ENCODE assay signal across 8 mouse cellular contexts in the genomic region with DNA sequence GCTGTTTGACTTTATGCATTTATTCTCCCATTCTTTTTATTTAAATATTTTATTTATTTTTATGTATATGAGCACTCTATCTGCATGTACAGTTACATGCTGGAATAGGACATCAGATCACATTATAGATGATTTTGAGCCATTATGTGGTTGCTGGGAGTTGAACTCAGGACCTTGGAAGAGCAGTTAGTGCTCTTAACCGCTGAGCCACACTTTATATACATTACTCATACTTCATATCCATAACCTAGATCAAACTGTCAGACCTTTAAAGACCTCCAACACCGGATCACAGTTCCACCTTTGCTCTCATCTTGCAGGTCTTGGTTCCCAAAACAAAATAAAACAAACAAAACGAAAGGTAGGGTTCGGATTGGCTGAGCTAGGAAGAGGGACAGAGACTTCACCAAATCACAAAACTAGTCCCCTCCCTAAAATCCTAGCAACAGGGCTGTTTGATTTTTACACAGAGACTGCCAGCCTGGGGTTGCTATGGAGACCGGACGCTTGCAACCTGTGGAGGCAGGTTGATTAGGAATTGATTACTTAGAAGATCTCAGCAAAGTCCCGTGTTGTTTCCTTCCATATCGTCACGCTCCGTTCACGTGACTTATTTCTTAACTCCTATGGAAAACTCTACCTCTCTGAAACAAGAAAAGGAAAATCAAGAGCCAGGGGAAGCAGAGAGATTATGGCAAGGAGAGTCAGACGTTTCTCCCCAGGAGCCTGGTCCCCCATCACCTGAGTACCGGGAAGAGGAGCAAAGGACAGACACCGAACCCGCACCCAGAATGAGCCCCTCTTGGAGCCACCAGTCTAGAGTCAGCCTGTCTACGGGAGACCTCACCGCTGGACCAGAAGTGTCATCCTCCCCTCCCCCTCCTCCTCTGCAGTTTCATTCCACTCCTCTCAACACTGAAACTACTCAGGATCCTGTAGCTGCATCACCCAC. TPM values are rescaled to one million over a fixed set of nuclear protein-coding genes. Genes with fewer than 3 reads are reported as not detected.
DNase-seq lines count a peak whose midpoint lies in the region; ATAC-seq and TF ChIP-seq lines count a peak whose summit lies in the region.

Gene Rsph4a (plus strand): TSS at position 582 of the 952 bp plus-strand sequence.

- TF ChIP-seq CTCF in CH12.LX (conservative IDR thresholded peaks at IDR 0.05 in 1 of 2, IDR thresholded peaks at IDR 0.05 in 1 of 2; ENCODE audit: low read depth in 2 of 2, low read length in 2 of 2), result no peak

- peak within 1 kb of the TSS; percentile 87 for H3K4me2 ChIP-seq in CH12.LX (ENCODE audit: insufficient read depth, low read depth, poor library complexity, severe bottlenecking)
- H3K4me2 ChIP-seq in forebrain, embryonic 13.5 days, result peak within 1 kb of the TSS; percentile 62
- peak within 1 kb of the TSS; percentile 92 for H3K4me2 ChIP-seq in hindbrain, embryonic 16.5 days (ENCODE audit: low read length)
- peak within 1 kb of the TSS; percentile 60 for H3K4me2 ChIP-seq in lung, embryonic 16.5 days (ENCODE audit: low read depth, low read length)

- no peak for DNase-seq in CH12.LX (ENCODE audit: extremely low read depth)
- peak; percentile 54 to 85 for DNase-seq in adrenal gland, adult (ENCODE audit: inconsistent age in 2 of 2, low spot score in 1 of 2)
- peak; percentile 52 to 78 for DNase-seq in layer of hippocampus, postnatal 14 days (ENCODE audit: low spot score in 2 of 2)
- DNase-seq in right cerebral cortex, adult 2 months (ENCODE audit: low spot score in 2 of 2), result peak; percentile 69 to 75
- no peak for DNase-seq in thymus, postnatal 10 days (ENCODE audit: low spot score in 2 of 2)

- no peaks in the 10 kb centered on the region for H3K27me3 ChIP-seq in CH12.LX (replicated peaks)
- H3K27me3 ChIP-seq in forebrain, embryonic 13.5 days, result no peaks in the 10 kb centered on the region
- H3K27me3 ChIP-seq in hindbrain, embryonic 16.5 days (replicated peaks; ENCODE audit: control insufficient read depth, insufficient read depth, low read length), result no peaks in the 10 kb centered on the region
- no peaks in the 10 kb centered on the region for H3K27me3 ChIP-seq in lung, embryonic 16.5 days (ENCODE audit: control insufficient read depth, insufficient read depth, low read depth, low read length)

- no peak within 1 kb of the TSS for H3K9ac ChIP-seq in CH12.LX (ENCODE audit: insufficient read depth, low read depth)
- H3K9ac ChIP-seq in forebrain, embryonic 13.5 days, result peak within 1 kb of the TSS; percentile 38
- H3K9ac ChIP-seq in hindbrain, embryonic 16.5 days (ENCODE audit: low read depth, low read length), result peak within 1 kb of the TSS; percentile 53
- peak within 1 kb of the TSS; percentile 30 for H3K9ac ChIP-seq in lung, embryonic 16.5 days (ENCODE audit: low read length)

- H3K27ac ChIP-seq in CH12.LX (ENCODE audit: insufficient read depth, low read depth), result no peak within 1 kb of the TSS
- H3K27ac ChIP-seq in forebrain, embryonic 13.5 days, result no peak within 1 kb of the TSS
- no peak within 1 kb of the TSS for H3K27ac ChIP-seq in hindbrain, embryonic 16.5 days (ENCODE audit: low read depth, low read length)
- H3K27ac ChIP-seq in lung, embryonic 16.5 days (ENCODE audit: low read length), result no peak within 1 kb of the TSS

- in situ Hi-C loops in CH12.LX (cut with MboI; ENCODE audit: low pct_ligation_motif_present, low pct_unique_long_range_greater_than_20kb, low sequenced_read_pairs), result no loop called here

- TF ChIP-seq RAD21 in CH12.LX (IDR thresholded peaks at IDR 0.05; ENCODE audit: low read depth, low read length), result no peak

- H3K79me2 ChIP-seq in CH12.LX (replicated peaks; ENCODE audit: control insufficient read depth, extremely low read depth, insufficient read depth, poor library complexity, severe bottlenecking), result no peaks in the 10 kb centered on the region

- no peak for TF ChIP-seq POLR2A in CH12.LX (IDR thresholded peaks at IDR 0.05; ENCODE audit: low read depth, low read length)

- H3K36me3 ChIP-seq in CH12.LX (replicated peaks in 1 of 2; ENCODE audit: control insufficient read depth in 1 of 2, insufficient read depth in 1 of 2, low read length in 1 of 2), result no peaks in the 10 kb centered on the region
- no peaks in the 10 kb centered on the region for H3K36me3 ChIP-seq in forebrain, embryonic 13.5 days (ENCODE audit: poor library complexity, severe bottlenecking)
- H3K36me3 ChIP-seq in hindbrain, embryonic 16.5 days (ENCODE audit: control insufficient read depth, insufficient read depth, low read length), result no peaks in the 10 kb centered on the region
- no peaks in the 10 kb centered on the region for H3K36me3 ChIP-seq in lung, embryonic 16.5 days (ENCODE audit: control insufficient read depth, insufficient read depth, low read length)

- WGBS in forebrain, embryonic 13.5 days, result 6% methylated on average over 17 of the region's 17 CpGs
- WGBS in hindbrain, embryonic 16.5 days, result 7% methylated on average over 17 of the region's 17 CpGs
- 7% methylated on average over 17 of the region's 17 CpGs for WGBS in lung, embryonic 16.5 days

- TF ChIP-seq EP300 in CH12.LX (IDR thresholded peaks at IDR 0.05; ENCODE audit: low read length), result no peak

- H3K9me3 ChIP-seq in CH12.LX (replicated peaks; ENCODE audit: low read length), result no peaks in the 10 kb centered on the region
- no peaks in the 10 kb centered on the region for H3K9me3 ChIP-seq in forebrain, embryonic 13.5 days (replicated peaks)
- no peaks in the 10 kb centered on the region for H3K9me3 ChIP-seq in hindbrain, embryonic 16.5 days (ENCODE audit: control insufficient read depth, low read length)
- H3K9me3 ChIP-seq in lung, embryonic 16.5 days (ENCODE audit: control insufficient read depth, low read length), result no peaks in the 10 kb centered on the region

- dilution Hi-C loops in CH12.LX (cut with MboI; ENCODE audit: extremely low pct_ligation_motif_present, extremely low pct_unique_long_range_greater_than_20kb, low sequenced_read_pairs), result no loop called here

- peak; percentile 100 for ATAC-seq in forebrain, embryonic 13.5 days
- peak; percentile 100 for ATAC-seq in hindbrain, embryonic 16.5 days
- ATAC-seq in lung, embryonic 16.5 days (ENCODE audit: low read depth), result peak; percentile 65; the same call in 1 of the 2 replicates

- no peaks in the 10 kb centered on the region for H3K4me1 ChIP-seq in CH12.LX (ENCODE audit: control insufficient read depth in 1 of 2, insufficient read depth in 2 of 2)
- peaks cover 6% of the 10 kb centered on the region; the same call in 1 of the 2 replicates for H3K4me1 ChIP-seq in forebrain, embryonic 13.5 days
- H3K4me1 ChIP-seq in hindbrain, embryonic 16.5 days (ENCODE audit: control insufficient read depth, insufficient read depth, low read depth, low read length), result peaks cover 4% of the 10 kb centered on the region; the same call in 1 of the 2 replicates
- H3K4me1 ChIP-seq in lung, embryonic 16.5 days (replicated peaks; ENCODE audit: control insufficient read depth, insufficient read depth, low read length), result no peaks in the 10 kb centered on the region

- H3K4me3 ChIP-seq in CH12.LX (replicated peaks in 1 of 3; ENCODE audit: low read depth in 2 of 3, low read length in 2 of 3, poor library complexity in 1 of 3), result peak within 1 kb of the TSS in 1 of 3 experiments; percentile 10
- peak within 1 kb of the TSS; percentile 38 for H3K4me3 ChIP-seq in forebrain, embryonic 13.5 days
- H3K4me3 ChIP-seq in hindbrain, embryonic 16.5 days (ENCODE audit: low read length), result peak within 1 kb of the TSS; percentile 54
- peak within 1 kb of the TSS; percentile 47 for H3K4me3 ChIP-seq in lung, embryonic 16.5 days (ENCODE audit: low read length)

TF ChIP-seq in CH12.LX, 34 proteins besides CTCF, POLR2A, EP300 and RAD21:
- TF ChIP-seq ETS1 (conservative IDR thresholded peaks at IDR 0.05; ENCODE audit: low read depth, low read length) (no peak), ZNF384 (IDR thresholded peaks at IDR 0.05; ENCODE audit: low read depth, low read length) (no peak), BHLHE40 (IDR thresholded peaks at IDR 0.05; ENCODE audit: low read depth, low read length) (peak; percentile 66), MXI1 (IDR thresholded peaks at IDR 0.05; ENCODE audit: low read depth, low read length) (peak; percentile 29; the same call in 1 of the 2 replicates), SIN3A (IDR thresholded peaks at IDR 0.05; ENCODE audit: low read length) (no peak), E2F4 (IDR thresholded peaks at IDR 0.05; ENCODE audit: insufficient replicate concordance, low read depth, low read length) (no peak), USF1 (IDR thresholded peaks at IDR 0.05; ENCODE audit: low read depth, low read length) (no peak), MAFK (IDR thresholded peaks at IDR 0.05; ENCODE audit: insufficient replicate concordance, low read length) (no peak)

RNA-seq across cellular contexts. Expression of gene Rsph4a, which starts in this region (rescaled TPM):
- not detected in 2 replicates for total RNA-seq in CH12.LX (2012; rRNA removed)
- total RNA-seq in CH12.LX (2014; rRNA removed), result not detected in 2 replicates
- polyA plus RNA-seq in CH12.LX (2012; ENCODE audit: insufficient read length, low read depth), result not detected in 2 replicates
- polyA plus RNA-seq in forebrain, embryonic 13.5 days (2015; fragmentation: Nextera tagmentation; extraction: Ambion mirVana), result 0.34 and 0.52 TPM in 2 replicates
- 1.3 and 1.9 TPM in 2 replicates for polyA plus RNA-seq in hindbrain, embryonic 16.5 days (2015; fragmentation: Nextera tagmentation; extraction: Ambion mirVana)
- total RNA-seq in layer of hippocampus, postnatal 14 days (2021), result 1 to 10 TPM; 4.9 to 6.1 TPM
- polyA plus RNA-seq in lung, embryonic 16.5 days (2015; fragmentation: Nextera tagmentation; extraction: Ambion mirVana), result 1.9 and 2.2 TPM in 2 replicates

Comparison
In these comparisons a context has a peak if more than half of its experiments do, and no peak if none do; other contexts are left out.
1. RNA of gene Rsph4a (total RNA-seq): 4.9 to 6.1 TPM in layer of hippocampus, postnatal 14 days; not detected in CH12.LX; every median in the first group is over 4 times any median in the second.
2. Peak in ATAC-seq, H3K4me3 ChIP-seq, H3K9ac ChIP-seq and H3K4me2 ChIP-seq in forebrain, embryonic 13.5 days; RNA of the gene not detected or under 1 TPM.
3. DNase-seq: peak in adrenal gland, adult (2 of 2), layer of hippocampus, postnatal 14 days (2 of 2) and right cerebral cortex, adult 2 months (2 of 2); none in CH12.LX (single experiment) and thymus, postnatal 10 days (0 of 2).
4. Peak in every context shown above with its lines, with median percentiles within 50 percentile points of each other: H3K4me2 ChIP-seq and ATAC-seq.